Mouse (Mus musculus) heart, postnatal 0 days (tissue): ENCODE measurements around the gene Nfib. TPM values are rescaled to one million over a fixed set of nuclear protein-coding genes. Genes with fewer than 3 reads are reported as not detected.
A peak's percentile ranks its signal among the peaks of the same experiment; 100 is the strongest.

Experiments used
- ATAC-seq: fragments of 200-750 bp; cut with Nextera tagmentation; 2 replicates; pipeline ENCODE4 v1.8.0; 2017; ENCODE audit warnings: low read depth, moderate number of reproducible peaks, moderate library complexity; ENCODE audit not compliant: insufficient read depth
- DNase-seq: peaks from one replicate; pipeline ENCODE4 v3.0.0-alpha.2; 2016; ENCODE audit warnings: low spot score
- H3K27ac ChIP-seq: fragments of 300-500 bp; sonication (generic); 2 replicates; pipeline ENCODE4 v1.5.1; 2014; ENCODE audit warnings: low read depth, mild to moderate bottlenecking
- H3K27me3 ChIP-seq: fragments of 300-500 bp; sonication (generic); 2 replicates; pipeline ENCODE4 v1.6.1; 2014; ENCODE audit warnings: low read length, mixed read lengths; ENCODE audit not compliant: control insufficient read depth, insufficient read depth
- H3K36me3 ChIP-seq: fragments of 300-500 bp; sonication (generic); replicated peaks from 2 replicates; pipeline ENCODE4 v1.6.1; 2014; ENCODE audit warnings: low read length, mixed read lengths; ENCODE audit not compliant: control insufficient read depth, insufficient read depth
- H3K4me1 ChIP-seq: fragments of 300-500 bp; sonication (generic); 2 replicates; pipeline ENCODE4 v1.6.1; 2014; ENCODE audit warnings: antibody characterized with exemption; ENCODE audit not compliant: control insufficient read depth, insufficient read depth
- H3K4me2 ChIP-seq: fragments of 300-500 bp; sonication (generic); 2 replicates; pipeline ENCODE4 v1.6.1; 2014; ENCODE audit warnings: low read depth, mild to moderate bottlenecking, low read length, moderate library complexity
- H3K4me3 ChIP-seq: fragments of 300-500 bp; sonication (generic); 2 replicates; pipeline ENCODE4 v1.5.1; 2014; ENCODE audit warnings: low read depth, low read length
- H3K9ac ChIP-seq: fragments of 300-500 bp; sonication (generic); replicated peaks from 2 replicates; pipeline ENCODE4 v1.6.1; 2014; ENCODE audit warnings: low read depth, low read length, mixed read lengths
- H3K9me3 ChIP-seq: fragments of 300-500 bp; sonication (generic); replicated peaks from 2 replicates; pipeline ENCODE4 v1.6.1; 2016; ENCODE audit warnings: low read length; ENCODE audit not compliant: control insufficient read depth
- CTCF ChIP-seq: IDR thresholded peaks from 2 replicates; pipeline ENCODE4 v1.5.1; 2016; ENCODE audit warnings: antibody characterized with exemption, control low read depth, low read depth
- EP300 ChIP-seq: IDR thresholded peaks from 2 replicates; pipeline ENCODE4 v1.6.1; 2016; ENCODE audit warnings: antibody characterized with exemption, low read depth
- WGBS: fragments of 180-500 bp; shearing (Covaris S2); extraction: QIAGEN DNeasy Blood & Tissue Kit; methylation state at CpG from one replicate; pipeline ENCODE4 v1.1.7; 2014; 5-methylcytosine and 5-hydroxymethylcytosine counted together
- polyA plus RNA-seq: library from polyadenylated mRNA; unstranded; fragments of >200 nt; fragmentation: Nextera tagmentation; extraction: Ambion mirVana; gene quantifications from 2 replicates; pipeline ENCODE4 v1.2.1, GENCODE M21; 2015
- total RNA-seq: library from RNA; depleted of rRNA; stranded (reverse); fragments of >200 nt; gene quantifications from 2 replicates; pipeline ENCODE4 v1.2.3, GENCODE M21; 2014; ENCODE audit warnings: low replicate concordance

Nfib gene
- total and polyA plus RNA-seq, 2 experiments from 2014 or later = 44.0 to 82.0 TPM

DNA sequence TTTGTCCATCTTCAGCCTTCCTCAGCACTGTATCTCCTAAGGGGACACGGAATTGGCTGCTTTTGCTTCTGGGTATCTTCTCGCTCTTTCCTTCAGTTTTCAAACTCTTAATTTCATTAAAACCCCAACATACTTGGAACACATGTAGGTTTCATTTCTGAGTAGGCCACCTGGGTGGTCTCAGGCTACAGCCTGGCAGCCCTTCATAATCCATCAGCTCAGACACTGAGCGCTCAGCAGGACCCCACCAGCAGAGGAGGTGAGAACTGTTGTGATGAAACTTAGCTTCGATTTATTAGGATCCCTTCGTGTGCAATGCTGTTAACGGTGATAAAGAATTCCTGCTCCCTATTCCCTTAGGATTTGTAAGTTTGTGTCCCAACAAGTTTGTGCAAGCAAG is 8.4 kb downstream of the Nfib start:
- Histone ChIP-seq H3K4me1 (peaks cover 19% of the 10 kb centered on the region), H3K9me3 (no peaks in the 10 kb centered on the region), H3K27me3 (no peaks in the 10 kb centered on the region), H3K9ac (no peak overlapping the region), H3K4me2 (no peak overlapping the region), H3K27ac (no peak overlapping the region), H3K36me3 (no peaks in the 10 kb centered on the region), H3K4me3 (no peak overlapping the region)
- DNase-seq (no peak), ATAC-seq (no peak)
- TF ChIP-seq CTCF = no peak
- TF ChIP-seq EP300 = no peak
- WGBS = 69% methylated on average over 6 of the region's 6 CpGs

DNA sequence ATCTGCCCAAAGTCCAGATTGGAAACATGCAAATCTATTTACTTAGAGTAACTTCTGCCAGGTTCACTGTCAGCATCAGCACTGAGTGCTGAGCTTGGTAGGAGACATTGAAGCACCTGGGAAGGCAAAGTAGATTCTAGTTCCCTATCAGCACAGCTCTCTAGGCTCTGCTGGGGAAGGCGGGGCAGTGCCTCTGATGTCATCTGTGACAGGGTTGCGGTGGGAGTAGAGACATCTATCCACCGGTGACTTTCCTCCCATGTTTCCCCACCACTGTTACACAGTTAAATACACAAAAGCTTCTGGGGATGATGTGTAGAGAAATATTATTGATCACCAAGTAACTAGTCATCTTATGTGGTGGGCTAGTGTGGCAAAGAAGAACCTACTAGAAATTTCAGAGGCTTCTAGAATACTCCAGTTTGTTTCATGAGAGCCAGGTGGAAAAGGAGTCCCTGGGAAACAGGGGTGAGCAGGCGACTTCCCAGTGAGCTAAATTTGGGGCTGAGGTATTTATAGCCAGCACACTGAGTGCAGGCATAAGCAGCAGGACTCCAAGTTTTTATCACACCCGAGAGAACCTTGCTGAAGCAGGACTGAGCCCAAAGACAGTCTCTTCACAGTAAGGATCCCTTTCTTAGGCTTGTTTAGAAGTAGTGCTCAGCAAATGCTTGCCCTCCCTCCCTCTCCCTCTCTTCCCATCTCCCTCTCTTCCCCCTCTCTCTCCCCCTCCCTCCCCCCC is 9.6 kb downstream of the Nfib start:
- Histone ChIP-seq H3K36me3 (no peaks in the 10 kb centered on the region), H3K27me3 (no peaks in the 10 kb centered on the region), H3K4me3 (no peak overlapping the region), H3K4me1 (peaks cover 25% of the 10 kb centered on the region), H3K27ac (peak overlapping the region; percentile 86), H3K4me2 (peak overlapping the region; percentile 49), H3K9me3 (no peaks in the 10 kb centered on the region), H3K9ac (no peak overlapping the region)
- TF ChIP-seq CTCF (no peak), EP300 (0 out of 2 replicates have a peak, but pooled peaks have one; percentile 11)
- ATAC-seq (peak; percentile 87), DNase-seq (peak; percentile 75)
- WGBS = 27% methylated on average over 5 of the region's 5 CpGs

DNA sequence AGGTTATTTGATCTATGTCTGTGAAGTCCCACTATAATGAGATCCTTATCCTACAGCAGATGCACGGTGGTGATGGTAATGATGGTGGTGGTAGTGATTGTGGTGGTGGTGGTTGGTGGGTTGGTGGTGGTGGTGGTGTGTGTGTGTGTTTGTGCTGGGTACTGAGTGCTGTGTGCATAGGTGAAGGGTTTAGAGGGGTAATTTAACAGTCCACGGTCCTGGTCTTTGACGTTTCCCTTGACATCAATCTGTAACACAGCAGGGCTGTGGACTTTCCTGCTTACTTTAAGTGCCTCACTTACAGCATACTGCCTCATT is 13.6 kb downstream of the Nfib start:
- ATAC-seq = no peak
- Histone ChIP-seq H3K9ac (no peak overlapping the region), H3K36me3 (no peaks in the 10 kb centered on the region), H3K4me2 (peak overlapping the region; percentile 11; the same call in 1 of the 2 replicates), H3K27me3 (no peaks in the 10 kb centered on the region), H3K9me3 (no peaks in the 10 kb centered on the region), H3K4me1 (peaks cover 25% of the 10 kb centered on the region), H3K27ac (peak overlapping the region; percentile 67), H3K4me3 (no peak overlapping the region)
- TF ChIP-seq CTCF = no peak
- TF ChIP-seq EP300 = no peak
- no peak for DNase-seq
- WGBS = 30% methylated on average over 3 of the region's 3 CpGs

DNA sequence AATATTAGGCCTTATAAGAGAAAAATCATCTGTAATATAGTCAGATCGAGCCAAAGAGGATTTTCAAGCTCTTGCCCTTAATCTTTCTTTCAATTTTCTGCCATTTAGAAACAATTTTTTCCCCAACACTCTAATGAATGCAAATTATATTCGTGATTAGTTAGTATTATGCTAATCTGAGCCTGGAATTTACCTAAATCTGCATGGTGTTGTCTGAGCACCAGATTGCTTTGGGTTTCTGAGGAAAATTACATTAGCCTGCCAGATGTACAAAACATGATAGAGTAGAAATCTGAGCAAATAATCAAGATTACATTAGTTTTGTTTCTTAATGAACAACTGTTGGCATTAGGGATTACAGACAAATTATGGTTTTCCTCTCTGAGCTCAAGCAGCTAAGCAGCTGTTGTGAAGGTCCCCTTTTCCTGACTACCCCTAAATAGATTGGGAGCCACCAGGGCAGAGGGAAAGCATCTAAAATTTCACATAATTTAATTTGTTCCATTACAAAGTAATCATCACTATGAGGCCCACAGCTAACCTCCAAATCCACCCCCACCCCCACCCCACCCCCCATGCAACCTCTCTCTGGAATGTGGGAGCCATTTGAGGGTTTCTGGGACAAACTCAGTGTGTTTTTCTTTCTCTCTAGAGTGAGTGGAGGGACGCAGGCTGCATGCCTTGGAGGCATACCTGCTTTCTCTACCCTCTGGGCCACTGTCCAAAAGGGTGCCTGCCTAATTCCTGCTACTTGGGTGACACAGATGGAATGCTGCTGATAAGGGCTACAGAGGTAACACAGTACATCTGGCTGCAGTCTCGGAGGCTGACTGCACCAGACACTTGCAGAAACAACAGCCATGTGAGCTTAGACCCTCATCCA is 14.2 kb downstream of the Nfib start:
- no peaks in the 10 kb centered on the region for H3K36me3 ChIP-seq
- peak overlapping the region; percentile 11; the same call in 1 of the 2 replicates for H3K4me2 ChIP-seq
- H3K9ac ChIP-seq = no peak overlapping the region
- no peaks in the 10 kb centered on the region for H3K9me3 ChIP-seq
- no peak for DNase-seq
- peaks cover 21% of the 10 kb centered on the region for H3K4me1 ChIP-seq
- peak; percentile 28; the same call in 1 of the 2 replicates for ATAC-seq
- H3K27me3 ChIP-seq = no peaks in the 10 kb centered on the region
- TF ChIP-seq CTCF (no peak), EP300 (no peak)
- WGBS = 39% methylated on average over 4 of the region's 4 CpGs
- peak overlapping the region; percentile 67 for H3K27ac ChIP-seq
- H3K4me3 ChIP-seq = no peak overlapping the region

DNA sequence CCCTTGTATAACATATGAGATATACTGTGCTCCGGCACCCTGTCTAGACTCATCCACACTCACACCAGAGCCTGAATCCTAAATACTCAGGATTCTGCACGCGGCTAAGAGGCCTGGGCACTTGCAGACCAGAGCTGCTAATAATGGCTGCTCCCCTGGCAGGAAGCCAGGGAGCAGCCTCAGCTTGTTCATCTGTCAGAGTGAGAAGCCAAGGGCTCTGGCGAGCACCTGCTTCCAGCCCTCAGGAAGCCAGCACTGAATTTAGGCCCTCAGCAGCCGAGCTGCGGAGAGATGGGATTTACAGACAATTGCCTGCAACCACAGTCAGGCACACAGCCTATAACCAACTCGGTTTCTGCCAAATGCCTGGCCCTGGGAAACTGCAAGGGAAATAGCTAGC is 15.3 kb downstream of the Nfib start:
- Histone ChIP-seq H3K36me3 (no peaks in the 10 kb centered on the region), H3K4me2 (no peak overlapping the region), H3K27ac (peak overlapping the region; percentile 69), H3K9ac (no peak overlapping the region), H3K4me1 (peaks cover 14% of the 10 kb centered on the region; the same call in 1 of the 2 replicates), H3K4me3 (no peak overlapping the region), H3K9me3 (no peaks in the 10 kb centered on the region), H3K27me3 (no peaks in the 10 kb centered on the region)
- TF ChIP-seq EP300 (no peak), CTCF (no peak)
- WGBS = 16% methylated on average over 7 of the region's 7 CpGs
- ATAC-seq = peak; percentile 66
- DNase-seq = peak; percentile 41
